Mouse (Mus musculus): ENCODE data around the gene Psma7. TPM values are rescaled to one million over a fixed set of nuclear protein-coding genes. Genes with fewer than 3 reads are reported as not detected.

The Psma7 gene
- total and polyA plus RNA-seq, 3 experiments = 394 to 515 (median 458) TPM

- Histone ChIP-seq H3K4me1 (ENCODE audit: control insufficient read depth in 1 of 2, insufficient read depth in 2 of 2, low read length in 2 of 2) (peaks cover 0 to 6% of the 10 kb centered on the region in 2 experiments; a peak in 2 of 4 replicates), H3K9ac (ENCODE audit: control insufficient read depth, low read depth, low read length, poor library complexity, severe bottlenecking) (no peak overlapping the region), H3K27me3 (ENCODE audit: control insufficient read depth in 1 of 2, insufficient read depth in 2 of 2, low read length in 2 of 2) (no peaks in the 10 kb centered on the region), H3K9me3 (replicated peaks; ENCODE audit: insufficient read depth, low read length) (no peaks in the 10 kb centered on the region), H3K79me2 (ENCODE audit: control insufficient read depth, insufficient read depth, low read length, poor library complexity) (no peaks in the 10 kb centered on the region), H3K36me3 (ENCODE audit: control insufficient read depth in 1 of 2, insufficient read depth in 2 of 2, low read length in 2 of 2) (no peaks in the 10 kb centered on the region), H3K4me3 (ENCODE audit: control insufficient read depth in 1 of 2, insufficient read depth in 1 of 2, low read depth in 2 of 2, low read length in 2 of 2) (no peak overlapping the region), H3K27ac (ENCODE audit: control insufficient read depth, low read depth, low read length) (no peak overlapping the region)
- no peak for DNase-seq (ENCODE audit: low read depth, low spot score)
- TF ChIP-seq ZMIZ1 (IDR thresholded peaks at IDR 0.05; ENCODE audit: low read depth, low read length) (no peak), EP300 (IDR thresholded peaks at IDR 0.05; ENCODE audit: low read depth in 1 of 2, low read length in 2 of 2) (no peak), MXI1 (IDR thresholded peaks at IDR 0.05; ENCODE audit: low read depth, low read length) (no peak), USF1 (IDR thresholded peaks at IDR 0.05; ENCODE audit: low read depth, low read length) (no peak), ZKSCAN1 (IDR thresholded peaks at IDR 0.05; ENCODE audit: low read depth, low read length) (no peak), POLR2AphosphoS2 (IDR thresholded peaks at IDR 0.05; ENCODE audit: low read length) (no peak), RCOR1 (IDR thresholded peaks at IDR 0.05; ENCODE audit: low read depth, low read length) (no peak), ELF1 (IDR thresholded peaks at IDR 0.05; ENCODE audit: low read depth, low read length) (no peak), SIN3A (IDR thresholded peaks at IDR 0.05; ENCODE audit: low read length) (no peak), KAT2A (conservative IDR thresholded peaks at IDR 0.05; ENCODE audit: low read depth, low read length) (no peak), NRF1 (IDR thresholded peaks at IDR 0.05; ENCODE audit: insufficient read depth, low read depth, low read length, poor library complexity, severe bottlenecking) (no peak), USF2 (IDR thresholded peaks at IDR 0.05; ENCODE audit: borderline replicate concordance in 1 of 2, insufficient read depth in 1 of 2, low read depth in 1 of 2, low read length in 2 of 2) (no peak), RAD21 (IDR thresholded peaks at IDR 0.05; ENCODE audit: low read depth, low read length) (no peak), UBTF (IDR thresholded peaks at IDR 0.05; ENCODE audit: borderline replicate concordance, insufficient read depth, low read depth, low read length) (no peak), MYB (IDR thresholded peaks at IDR 0.05; ENCODE audit: low read depth, low read length) (no peak), HCFC1 (IDR thresholded peaks at IDR 0.05; ENCODE audit: low read depth, low read length) (no peak)
Measured at GRCm38 (mm10) chr2:179986437-179987022, 55.7 kb downstream of the Psma7 start.

Other genes starting within 250 kb of the Psma7 start
- 6.3 and 9.9 TPM in 2 replicates for gene Taf4, start 65.8 kb downstream of the Psma7 start, total RNA-seq (2012; rRNA removed)
- gene Taf4, start 65.8 kb downstream of the Psma7 start, polyA plus RNA-seq (2012; ENCODE audit: insufficient read depth in 1 of 2, insufficient read length in 2 of 2, low read depth in 1 of 2, low replicate concordance in 2 of 2, missing spikeins in 1 of 2) = 10 to 100 TPM in 1 of 2 experiments, not detected in 1; 21.8 TPM
- gene Lsm14b, start 17.4 kb downstream of the Psma7 start, total RNA-seq (2012; rRNA removed) = 33.9 and 34.2 TPM in 2 replicates
- 10 to 100 TPM in 1 of 2 experiments, not detected in 1; 44.4 TPM for gene Lsm14b, start 17.4 kb downstream of the Psma7 start, polyA plus RNA-seq (2012; ENCODE audit: insufficient read depth in 1 of 2, insufficient read length in 2 of 2, low read depth in 1 of 2, low replicate concordance in 2 of 2, missing spikeins in 1 of 2)
- gene Ss18l1, start 76 bp upstream of the Psma7 start, total RNA-seq (2012; rRNA removed) = 2.8 and 3.1 TPM in 2 replicates
- 1 to 10 TPM in 1 of 2 experiments, not detected in 1; 4.3 TPM for gene Ss18l1, start 76 bp upstream of the Psma7 start, polyA plus RNA-seq (2012; ENCODE audit: insufficient read depth in 1 of 2, insufficient read length in 2 of 2, low read depth in 1 of 2, low replicate concordance in 2 of 2, missing spikeins in 1 of 2)
- gene Mtg2, start 28.2 kb upstream of the Psma7 start, total RNA-seq (2012; rRNA removed) = 35.2 and 41.2 TPM in 2 replicates
- gene Mtg2, start 28.2 kb upstream of the Psma7 start, polyA plus RNA-seq (2012; ENCODE audit: insufficient read depth in 1 of 2, insufficient read length in 2 of 2, low read depth in 1 of 2, low replicate concordance in 2 of 2, missing spikeins in 1 of 2) = 10 to 100 TPM in 1 of 2 experiments, not detected in 1; 30.9 TPM
- gene Hrh3, start 62.1 kb upstream of the Psma7 start, total RNA-seq (2012; rRNA removed) = not detected in 2 replicates
- gene Hrh3, start 62.1 kb upstream of the Psma7 start, polyA plus RNA-seq (2012; ENCODE audit: insufficient read depth in 1 of 2, insufficient read length in 2 of 2, low read depth in 1 of 2, low replicate concordance in 2 of 2, missing spikeins in 1 of 2) = not detected
- gene Osbpl2, start 76.9 kb upstream of the Psma7 start, total RNA-seq (2012; rRNA removed) = 13.3 and 18.9 TPM in 2 replicates
- gene Osbpl2, start 76.9 kb upstream of the Psma7 start, polyA plus RNA-seq (2012; ENCODE audit: insufficient read depth in 1 of 2, insufficient read length in 2 of 2, low read depth in 1 of 2, low replicate concordance in 2 of 2, missing spikeins in 1 of 2) = 10 to 100 TPM in 1 of 2 experiments, not detected in 1; 25.5 TPM
- gene Adrm1, start 129.1 kb upstream of the Psma7 start, total RNA-seq (2012; rRNA removed) = 287 and 295 TPM in 2 replicates
- gene Adrm1, start 129.1 kb upstream of the Psma7 start, polyA plus RNA-seq (2012; ENCODE audit: insufficient read depth in 1 of 2, insufficient read length in 2 of 2, low read depth in 1 of 2, low replicate concordance in 2 of 2, missing spikeins in 1 of 2) = 100 to 1,000 TPM in 1 of 2 experiments, not detected in 1; 312 TPM
- gene Lama5, start 183.4 kb upstream of the Psma7 start, total RNA-seq (2012; rRNA removed) = 4.5 and 6.1 TPM in 2 replicates
- gene Lama5, start 183.4 kb upstream of the Psma7 start, polyA plus RNA-seq (2012; ENCODE audit: insufficient read depth in 1 of 2, insufficient read length in 2 of 2, low read depth in 1 of 2, low replicate concordance in 2 of 2, missing spikeins in 1 of 2) = 10 to 100 TPM in 1 of 2 experiments, not detected in 1; 14.6 TPM
- 4,335 and 4,916 TPM in 2 replicates for gene Rps21, start 214.9 kb upstream of the Psma7 start, total RNA-seq (2012; rRNA removed)
- 1,000 to 10,000 TPM in 1 of 2 experiments, 100 to 1,000 TPM in 1; 995 to 1,182 TPM for gene Rps21, start 214.9 kb upstream of the Psma7 start, polyA plus RNA-seq (2012; ENCODE audit: insufficient read depth in 1 of 2, insufficient read length in 2 of 2, low read depth in 1 of 2, low replicate concordance in 2 of 2, missing spikeins in 1 of 2)
- 9.3 and 10.7 TPM in 2 replicates for gene Cables2, start 231.1 kb upstream of the Psma7 start, total RNA-seq (2012; rRNA removed)
- gene Cables2, start 231.1 kb upstream of the Psma7 start, polyA plus RNA-seq (2012; ENCODE audit: insufficient read depth in 1 of 2, insufficient read length in 2 of 2, low read depth in 1 of 2, low replicate concordance in 2 of 2, missing spikeins in 1 of 2) = 10 to 100 TPM in 1 of 2 experiments, not detected in 1; 16.7 TPM
- not detected in 2 replicates for gene Rbbp8nl, start 247.4 kb upstream of the Psma7 start, total RNA-seq (2012; rRNA removed)
- gene Rbbp8nl, start 247.4 kb upstream of the Psma7 start, polyA plus RNA-seq (2012; ENCODE audit: insufficient read depth in 1 of 2, insufficient read length in 2 of 2, low read depth in 1 of 2, low replicate concordance in 2 of 2, missing spikeins in 1 of 2) = not detected